Mouse (Mus musculus): ENCODE results near the gene Abhd11. TPM values are rescaled to one million over a fixed set of nuclear protein-coding genes. Genes with fewer than 3 reads are reported as not detected.

Abhd11 gene
- total and polyA plus RNA-seq, 3 experiments: 21.7 to 61.2 (median 37.2) TPM

DNA sequence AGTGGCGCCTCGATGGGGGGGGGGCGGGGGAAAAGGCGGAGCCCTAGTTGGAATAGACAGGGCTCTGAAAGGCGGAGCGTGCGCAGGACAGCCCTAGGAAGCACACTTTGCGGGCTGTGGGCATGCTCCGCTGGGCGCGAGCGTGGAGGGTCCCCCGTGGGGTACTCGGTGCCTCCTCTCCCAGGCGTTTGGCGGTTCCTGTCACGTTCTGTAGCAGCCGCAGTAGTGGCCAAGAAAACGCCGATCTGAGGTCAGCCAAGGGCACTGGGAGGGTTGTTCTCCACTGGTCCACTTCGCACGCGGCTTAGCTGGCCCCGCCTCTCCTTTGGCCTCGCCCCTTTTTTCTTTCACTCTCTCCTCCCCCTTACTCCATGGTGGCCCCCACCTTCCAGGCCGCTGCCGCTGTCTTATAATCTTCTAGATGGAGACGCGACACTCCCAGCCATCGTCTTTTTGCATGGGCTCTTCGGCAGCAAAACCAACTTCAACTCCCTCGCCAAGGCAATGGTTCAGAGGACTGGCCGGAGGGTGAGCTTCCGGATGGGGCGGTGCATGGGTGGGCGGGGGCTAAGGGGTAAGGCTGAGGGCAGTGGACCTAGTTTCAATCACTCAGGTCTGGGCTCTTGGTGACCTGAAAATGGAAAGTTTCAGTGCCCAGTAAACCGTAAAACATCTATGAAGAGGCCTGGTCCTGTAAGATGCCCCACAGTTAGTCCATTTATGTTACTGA is 803 bp downstream of the Abhd11 start:
- no peaks in the 10 kb centered on the region for H3K27me3 ChIP-seq (ENCODE audit: insufficient read depth, low read length)
- DNase-seq (ENCODE audit: low spot score) (peak; percentile 67), ATAC-seq (ENCODE audit: extremely low read depth, insufficient number of reproducible peaks, low FRiP score, poor library complexity, severe bottlenecking) (peak; percentile 24)
- H3K36me3 ChIP-seq (replicated peaks): peaks cover 38% of the 10 kb centered on the region
- TF ChIP-seq TAL1 (conservative IDR thresholded peaks at IDR 0.05; ENCODE audit: low read depth, low read length) (no peak), CTCF (IDR thresholded peaks at IDR 0.05; ENCODE audit: low read depth, low read length) (no peak), POLR2AphosphoS5 (IDR thresholded peaks at IDR 0.05; ENCODE audit: insufficient replicate concordance, low read depth, low read length) (no peak; the same call in 1 of the 2 replicates), GATA2 (IDR thresholded peaks at IDR 0.05; ENCODE audit: borderline replicate concordance, low read depth, low read length) (no peak), GATA1 (IDR thresholded peaks at IDR 0.05; ENCODE audit: borderline replicate concordance, low read length) (no peak)
- peaks cover 57% of the 10 kb centered on the region for H3K4me1 ChIP-seq (ENCODE audit: insufficient read depth, low read depth, low read length)
- no peaks in the 10 kb centered on the region for H3K9me3 ChIP-seq (replicated peaks)
- peak overlapping the region; percentile 84 for H3K4me3 ChIP-seq (ENCODE audit: low read depth, low read length)

DNA sequence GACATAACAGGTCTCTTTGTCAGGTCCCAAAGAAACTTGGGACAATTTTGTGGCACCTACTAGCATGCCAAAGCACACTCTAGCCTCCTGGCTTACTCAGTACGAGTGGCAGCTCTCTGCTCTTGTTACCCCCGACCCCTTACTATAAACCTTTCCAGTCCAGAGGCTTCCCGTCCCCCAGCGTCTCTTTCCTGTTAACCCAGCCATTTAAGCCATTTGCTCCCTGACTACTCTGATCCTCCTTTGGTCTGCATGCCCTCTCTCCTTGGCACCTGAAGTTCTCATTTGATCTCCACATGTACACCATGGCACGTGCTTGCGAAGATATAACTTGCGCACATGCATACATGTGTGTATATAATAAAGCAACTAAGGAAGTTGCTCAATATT is 1.4 kb downstream of the Abhd11 start:
- H3K27me3 ChIP-seq (ENCODE audit: insufficient read depth, low read length): no peaks in the 10 kb centered on the region

DNA sequence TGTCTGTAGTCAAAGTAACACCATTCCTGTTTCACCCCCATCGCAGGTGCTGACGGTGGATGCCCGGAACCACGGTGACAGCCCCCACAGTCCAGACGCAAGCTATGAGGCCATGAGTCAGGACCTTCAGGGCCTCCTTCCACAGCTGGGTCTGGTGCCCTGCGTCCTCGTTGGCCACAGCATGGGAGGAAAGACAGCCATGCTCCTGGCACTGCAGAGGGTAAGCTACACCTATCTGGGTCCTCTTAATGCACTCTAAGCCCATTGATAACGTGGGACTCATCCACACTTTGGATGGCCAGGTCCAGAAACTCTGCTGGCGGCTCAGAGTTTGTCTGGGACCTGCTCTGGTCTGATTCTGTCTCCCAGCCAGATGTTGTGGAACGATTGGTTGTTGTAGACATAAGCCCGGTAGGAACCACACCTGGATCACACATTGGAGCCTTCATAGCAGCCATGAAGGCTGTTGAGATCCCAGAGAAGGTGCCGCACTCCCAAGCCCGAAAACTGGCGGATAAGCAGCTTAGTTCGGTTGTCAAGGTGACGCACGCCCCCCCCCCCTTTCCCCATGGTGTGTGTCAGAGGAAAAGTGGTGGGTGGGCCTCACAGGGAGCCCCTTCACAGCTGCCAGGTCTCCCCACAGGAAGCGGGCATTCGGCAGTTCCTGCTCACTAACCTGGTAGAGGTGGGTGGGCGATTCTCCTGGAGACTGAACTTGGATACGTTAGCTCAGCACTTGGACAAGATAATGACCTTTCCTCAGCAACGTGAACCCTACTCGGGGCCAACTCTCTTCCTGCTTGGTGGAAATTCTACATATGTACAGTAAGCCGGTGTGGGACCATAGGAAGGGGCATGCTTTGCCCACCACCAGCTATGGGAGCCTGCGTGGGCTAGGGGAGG is 2.1 kb downstream of the Abhd11 start:
- no peak for DNase-seq (ENCODE audit: low spot score)
- no peak for ATAC-seq (ENCODE audit: extremely low read depth, insufficient number of reproducible peaks, low FRiP score, poor library complexity, severe bottlenecking)
- peak overlapping the region; percentile 84 for H3K4me3 ChIP-seq (ENCODE audit: low read depth, low read length)
- no peaks in the 10 kb centered on the region for H3K9me3 ChIP-seq (replicated peaks)
- no peaks in the 10 kb centered on the region for H3K27me3 ChIP-seq (ENCODE audit: insufficient read depth, low read length)
- peaks cover 41% of the 10 kb centered on the region for H3K36me3 ChIP-seq (replicated peaks)
- no peak for TF ChIP-seq GATA2 (IDR thresholded peaks at IDR 0.05; ENCODE audit: borderline replicate concordance, low read depth, low read length)
- no peak for TF ChIP-seq CTCF (IDR thresholded peaks at IDR 0.05; ENCODE audit: low read depth, low read length)
- TF ChIP-seq POLR2AphosphoS5 (IDR thresholded peaks at IDR 0.05; ENCODE audit: insufficient replicate concordance, low read depth, low read length): no peak
- no peak for TF ChIP-seq TAL1 (conservative IDR thresholded peaks at IDR 0.05; ENCODE audit: low read depth, low read length)
- no peak for TF ChIP-seq GATA1 (IDR thresholded peaks at IDR 0.05; ENCODE audit: borderline replicate concordance, low read length)
- peaks cover 66% of the 10 kb centered on the region for H3K4me1 ChIP-seq (ENCODE audit: insufficient read depth, low read depth, low read length)

More for the DNA sequence above, 1.4 kb downstream of the Abhd11 start:
- peaks cover 59% of the 10 kb centered on the region for H3K4me1 ChIP-seq (ENCODE audit: insufficient read depth, low read depth, low read length)
- TF ChIP-seq GATA2 (IDR thresholded peaks at IDR 0.05; ENCODE audit: borderline replicate concordance, low read depth, low read length) (no peak), TAL1 (conservative IDR thresholded peaks at IDR 0.05; ENCODE audit: low read depth, low read length) (no peak), POLR2AphosphoS5 (IDR thresholded peaks at IDR 0.05; ENCODE audit: insufficient replicate concordance, low read depth, low read length) (no peak), CTCF (IDR thresholded peaks at IDR 0.05; ENCODE audit: low read depth, low read length) (no peak), GATA1 (IDR thresholded peaks at IDR 0.05; ENCODE audit: borderline replicate concordance, low read length) (no peak)
- peak overlapping the region; percentile 84 for H3K4me3 ChIP-seq (ENCODE audit: low read depth, low read length)
- no peaks in the 10 kb centered on the region for H3K9me3 ChIP-seq (replicated peaks)
- H3K36me3 ChIP-seq (replicated peaks): peaks cover 41% of the 10 kb centered on the region
- ATAC-seq (ENCODE audit: extremely low read depth, insufficient number of reproducible peaks, low FRiP score, poor library complexity, severe bottlenecking): no peak
- DNase-seq (ENCODE audit: low spot score): no peak

DNA sequence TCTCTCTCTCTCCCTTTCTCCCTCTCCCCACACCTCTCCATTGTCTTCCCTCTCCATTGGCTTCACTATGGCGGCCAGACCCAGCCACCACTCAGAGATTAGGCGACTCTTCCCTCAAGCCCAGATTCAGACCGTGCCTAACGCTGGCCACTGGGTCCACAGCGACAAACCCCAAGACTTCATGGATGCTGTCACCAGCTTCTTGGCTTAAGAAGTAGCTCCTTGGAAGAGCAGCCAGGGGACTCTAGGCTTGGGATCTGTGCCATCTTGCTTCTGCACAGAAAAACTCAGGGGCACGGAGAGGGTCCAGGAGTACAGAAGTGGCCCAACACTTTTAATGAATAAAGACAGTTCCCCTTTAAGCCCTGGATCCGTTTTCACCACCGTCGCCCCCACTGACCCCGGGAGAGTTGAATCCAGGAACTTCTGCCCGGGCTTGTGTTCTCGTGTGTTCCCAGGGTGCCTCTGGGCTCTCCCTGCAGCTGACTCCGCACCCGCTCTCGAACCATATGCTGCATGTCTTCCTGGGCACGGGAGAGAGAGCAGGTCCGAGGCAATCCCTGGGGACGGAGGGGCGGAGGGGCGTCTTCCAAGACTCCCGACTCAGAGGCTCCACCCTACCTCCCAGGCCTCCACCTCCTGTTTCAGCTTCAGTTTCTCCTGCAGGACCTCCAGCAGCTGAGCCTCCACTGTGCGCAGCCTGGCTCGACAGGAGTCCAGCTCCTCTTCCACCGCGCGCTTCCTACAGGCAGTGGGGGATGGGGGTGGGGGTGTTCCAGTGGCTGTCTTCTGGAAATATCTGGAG is 3.1 kb downstream of the Abhd11 start:
- H3K36me3 ChIP-seq (replicated peaks): peaks cover 41% of the 10 kb centered on the region
- TF ChIP-seq TAL1 (conservative IDR thresholded peaks at IDR 0.05; ENCODE audit: low read depth, low read length): no peak
- no peak for TF ChIP-seq POLR2AphosphoS5 (IDR thresholded peaks at IDR 0.05; ENCODE audit: insufficient replicate concordance, low read depth, low read length)
- no peak for TF ChIP-seq CTCF (IDR thresholded peaks at IDR 0.05; ENCODE audit: low read depth, low read length)
- TF ChIP-seq GATA1 (IDR thresholded peaks at IDR 0.05; ENCODE audit: borderline replicate concordance, low read length): no peak
- TF ChIP-seq GATA2 (IDR thresholded peaks at IDR 0.05; ENCODE audit: borderline replicate concordance, low read depth, low read length): no peak
- no peaks in the 10 kb centered on the region for H3K27me3 ChIP-seq (ENCODE audit: insufficient read depth, low read length)
- no peaks in the 10 kb centered on the region for H3K9me3 ChIP-seq (replicated peaks)
- no peak for DNase-seq (ENCODE audit: low spot score)
- H3K4me3 ChIP-seq (ENCODE audit: low read depth, low read length): peak overlapping the region; percentile 84; the same call in 1 of the 2 replicates
- no peak for ATAC-seq (ENCODE audit: extremely low read depth, insufficient number of reproducible peaks, low FRiP score, poor library complexity, severe bottlenecking)
- peaks cover 65% of the 10 kb centered on the region for H3K4me1 ChIP-seq (ENCODE audit: insufficient read depth, low read depth, low read length)

DNA sequence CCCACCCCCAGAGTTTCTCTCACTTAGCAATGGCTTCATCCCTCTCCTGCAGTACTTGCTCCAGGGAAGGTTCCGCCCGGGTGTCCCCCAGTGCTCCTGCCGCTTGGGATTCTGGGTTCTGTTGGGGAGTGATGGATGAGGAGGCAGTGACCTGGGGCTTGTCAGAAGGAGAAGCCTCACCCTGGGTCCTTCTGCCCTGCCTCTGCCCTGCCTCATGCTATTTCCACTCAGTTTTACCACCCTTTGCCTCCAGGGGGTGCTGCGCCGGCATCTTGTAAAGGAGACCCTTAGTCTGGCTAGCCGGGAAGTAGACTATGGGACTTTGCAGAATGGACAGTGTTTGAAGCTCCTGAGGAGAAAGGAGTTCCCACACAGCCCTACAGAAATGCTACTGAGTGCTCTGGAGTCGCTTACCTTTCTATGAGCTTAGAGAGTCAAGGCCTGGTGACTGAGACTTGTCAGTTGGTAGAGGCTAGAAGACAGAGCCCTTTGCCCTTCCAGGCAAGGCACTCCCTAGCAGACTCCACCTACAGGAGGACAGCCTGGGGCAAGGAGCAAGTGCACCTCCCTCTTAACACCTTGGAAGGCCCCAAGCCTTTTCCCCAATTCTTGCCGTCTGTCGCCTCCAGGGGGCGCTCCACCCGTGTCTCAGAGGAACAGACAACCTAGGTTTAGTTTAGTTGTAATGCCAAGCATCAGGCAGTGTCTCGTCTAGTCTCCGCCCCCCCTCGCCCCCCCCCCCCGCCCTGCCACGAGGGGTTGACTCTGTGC is 3.9 kb downstream of the Abhd11 start:
- DNase-seq (ENCODE audit: low spot score) (no peak), ATAC-seq (ENCODE audit: extremely low read depth, insufficient number of reproducible peaks, low FRiP score, poor library complexity, severe bottlenecking) (no peak)
- H3K4me1 ChIP-seq (ENCODE audit: insufficient read depth, low read depth, low read length): peaks cover 60% of the 10 kb centered on the region
- peaks cover 41% of the 10 kb centered on the region for H3K36me3 ChIP-seq (replicated peaks)
- peak; percentile 63; the same call in 1 of the 2 replicates for TF ChIP-seq CTCF (IDR thresholded peaks at IDR 0.05; ENCODE audit: low read depth, low read length)
- no peak for TF ChIP-seq GATA2 (IDR thresholded peaks at IDR 0.05; ENCODE audit: borderline replicate concordance, low read depth, low read length)
- no peak for TF ChIP-seq TAL1 (conservative IDR thresholded peaks at IDR 0.05; ENCODE audit: low read depth, low read length)
- H3K27me3 ChIP-seq (ENCODE audit: insufficient read depth, low read length): no peaks in the 10 kb centered on the region
- no peak overlapping the region for H3K4me3 ChIP-seq (ENCODE audit: low read depth, low read length)
- no peaks in the 10 kb centered on the region for H3K9me3 ChIP-seq (replicated peaks)
